ENCODE assay signal across 14 mouse cellular contexts in the genomic region with DNA sequence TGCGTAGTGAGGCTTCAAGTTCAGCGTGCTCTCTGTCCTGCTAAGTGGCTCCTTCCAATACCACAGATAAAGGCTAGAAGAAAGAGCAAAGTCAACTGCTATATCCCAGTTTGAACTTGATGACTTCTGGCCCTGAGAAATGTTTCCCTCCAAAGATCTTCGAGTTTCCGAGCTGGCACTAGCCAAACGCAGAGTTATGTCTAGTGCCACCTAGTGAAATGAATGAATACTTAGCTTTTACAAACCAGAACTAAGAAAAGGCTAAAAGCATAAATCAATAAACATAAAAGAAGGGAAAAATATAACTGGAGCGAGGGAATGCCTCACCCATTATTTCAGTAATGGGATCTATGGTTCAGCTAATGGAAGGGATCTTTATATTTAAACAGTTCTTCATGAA.
A peak's percentile ranks its signal among the peaks of the same experiment; 100 is the strongest.
DNase-seq lines count a peak whose midpoint lies in the region; ATAC-seq and TF ChIP-seq lines count a peak whose summit lies in the region.
"Had no signal": no experiment of that assay in that cellular context is flagged by ENCODE, and none has a peak within 500 bp of the region (broad histone marks: within the 10 kb centered on the region; RNA-seq: fewer than 3 reads in every experiment).

No protein-coding gene starts in this region.

- no peaks in the 10 kb centered on the region for H3K79me2 ChIP-seq in liver, adult 2 months (ENCODE audit: control insufficient read depth, insufficient read depth, low read length)

- no peaks in the 10 kb centered on the region for H3K36me3 ChIP-seq in heart, postnatal 0 days (replicated peaks; ENCODE audit: control insufficient read depth, insufficient read depth, low read length)
- H3K36me3 ChIP-seq in heart, embryonic 11.5 days (ENCODE audit: control insufficient read depth, insufficient read depth, low read length): no peaks in the 10 kb centered on the region
- H3K36me3 ChIP-seq in liver, adult 2 months (ENCODE audit: control insufficient read depth, insufficient read depth, low read length): no peaks in the 10 kb centered on the region
- no peaks in the 10 kb centered on the region for H3K36me3 ChIP-seq in limb, embryonic 14.5 days (ENCODE audit: control insufficient read depth, insufficient read depth, low read length)
- H3K36me3 ChIP-seq: G1E; liver, embryonic 12.5 days; midbrain, embryonic 12.5 days had no signal

- H3K27ac ChIP-seq in heart, postnatal 0 days (ENCODE audit: low read depth): no peak overlapping the region
- no peak overlapping the region for H3K27ac ChIP-seq in heart, embryonic 11.5 days (ENCODE audit: low read depth, low read length)
- no peak overlapping the region for H3K27ac ChIP-seq in liver, adult 2 months (replicated peaks; ENCODE audit: insufficient read depth, low read depth, low read length)
- H3K27ac ChIP-seq in limb, embryonic 14.5 days (replicated peaks; ENCODE audit: low read depth, low read length): no peak overlapping the region
- H3K27ac ChIP-seq: liver, embryonic 12.5 days; midbrain, embryonic 12.5 days had no signal

- no peaks in the 10 kb centered on the region for H3K4me1 ChIP-seq in heart, postnatal 0 days (ENCODE audit: control insufficient read depth, insufficient read depth)
- H3K4me1 ChIP-seq in heart, embryonic 11.5 days (ENCODE audit: control insufficient read depth, insufficient read depth, low read length): no peaks in the 10 kb centered on the region
- H3K4me1 ChIP-seq in liver, adult 2 months (ENCODE audit: control insufficient read depth, insufficient read depth, low read length): no peaks in the 10 kb centered on the region
- peaks cover 8% of the 10 kb centered on the region; the same call in 1 of the 2 replicates for H3K4me1 ChIP-seq in limb, embryonic 14.5 days (ENCODE audit: control insufficient read depth, insufficient read depth, low read length)
- H3K4me1 ChIP-seq: liver, embryonic 12.5 days; midbrain, embryonic 12.5 days had no signal

- no peak for TF ChIP-seq EP300 in heart, postnatal 0 days (IDR thresholded peaks at IDR 0.05; ENCODE audit: low read depth)

- H3K9ac ChIP-seq in heart, postnatal 0 days (replicated peaks; ENCODE audit: low read depth, low read length): no peak overlapping the region
- no peak overlapping the region for H3K9ac ChIP-seq in heart, embryonic 11.5 days (ENCODE audit: low read depth, low read length)
- H3K9ac ChIP-seq in liver, adult 2 months (ENCODE audit: low read depth, low read length): no peak overlapping the region
- H3K9ac ChIP-seq in limb, embryonic 14.5 days (ENCODE audit: low read depth, low read length, severe bottlenecking): no peak overlapping the region
- H3K9ac ChIP-seq: liver, embryonic 12.5 days; midbrain, embryonic 12.5 days had no signal

- no peak overlapping the region for H3K4me3 ChIP-seq in heart, postnatal 0 days (ENCODE audit: low read depth, low read length)
- H3K4me3 ChIP-seq in heart, embryonic 11.5 days (ENCODE audit: low read depth, low read length): no peak overlapping the region
- H3K4me3 ChIP-seq in liver, adult 2 months (ENCODE audit: insufficient read depth, low read depth, low read length): no peak overlapping the region
- no peak overlapping the region for H3K4me3 ChIP-seq in limb, embryonic 14.5 days (replicated peaks; ENCODE audit: low read length)
- H3K4me3 ChIP-seq: liver, embryonic 12.5 days; midbrain, embryonic 12.5 days had no signal

- no peaks in the 10 kb centered on the region for H3K9me3 ChIP-seq in heart, postnatal 0 days (replicated peaks; ENCODE audit: control insufficient read depth, low read length)
- no peaks in the 10 kb centered on the region for H3K9me3 ChIP-seq in heart, embryonic 11.5 days (replicated peaks; ENCODE audit: control insufficient read depth, low read length)
- H3K9me3 ChIP-seq in limb, embryonic 14.5 days (ENCODE audit: control insufficient read depth, low read length): no peaks in the 10 kb centered on the region
- H3K9me3 ChIP-seq: liver, embryonic 12.5 days; midbrain, embryonic 12.5 days had no signal

- ATAC-seq in heart, postnatal 0 days (ENCODE audit: insufficient read depth, low read depth): no peak
- no peak for ATAC-seq in heart, embryonic 11.5 days (replicated peaks; ENCODE audit: insufficient number of reproducible peaks, low FRiP score, low TSS enrichment)
- no peak for ATAC-seq in limb, embryonic 14.5 days (ENCODE audit: low FRiP score, low read depth)
- ATAC-seq: liver, embryonic 12.5 days had no signal

- TF ChIP-seq CTCF in heart, postnatal 0 days (IDR thresholded peaks at IDR 0.05; ENCODE audit: low read depth): peak; percentile 69
- no peak for TF ChIP-seq CTCF in liver, adult 2 months (IDR thresholded peaks at IDR 0.05; ENCODE audit: low read depth, low read length)

- 28% methylated on average over 6 of the region's 6 CpGs for WGBS in heart, postnatal 0 days
- WGBS in heart, embryonic 11.5 days (ENCODE audit: insufficient replicate concordance): 45% methylated on average over 6 of the region's 6 CpGs
- WGBS in liver, adult 2 months: 36% methylated on average over 6 of the region's 6 CpGs
- WGBS in limb, embryonic 14.5 days: 44% methylated on average over 6 of the region's 6 CpGs

- no peaks in the 10 kb centered on the region for H3K27me3 ChIP-seq in heart, postnatal 0 days (ENCODE audit: control insufficient read depth, insufficient read depth, low read length)
- H3K27me3 ChIP-seq in heart, embryonic 11.5 days (ENCODE audit: control insufficient read depth, insufficient read depth, low read length): no peaks in the 10 kb centered on the region
- H3K27me3 ChIP-seq in liver, adult 2 months (ENCODE audit: control insufficient read depth, insufficient read depth, low read length): no peaks in the 10 kb centered on the region
- H3K27me3 ChIP-seq in limb, embryonic 14.5 days (ENCODE audit: control insufficient read depth, insufficient read depth, low read length): no peaks in the 10 kb centered on the region
- H3K27me3 ChIP-seq: liver, embryonic 12.5 days; midbrain, embryonic 12.5 days had no signal

- no peak for TF ChIP-seq POLR2A in liver, adult 2 months (IDR thresholded peaks at IDR 0.05; ENCODE audit: extremely low read depth, insufficient read depth, low read length)
- no peak for TF ChIP-seq POLR2A in limb, embryonic 14.5 days (IDR thresholded peaks at IDR 0.05; ENCODE audit: borderline replicate concordance, extremely low read depth, insufficient read depth, insufficient read length)

- H3K4me2 ChIP-seq in heart, postnatal 0 days (ENCODE audit: low read depth, low read length): no peak overlapping the region
- no peak overlapping the region for H3K4me2 ChIP-seq in heart, embryonic 11.5 days
- H3K4me2 ChIP-seq in limb, embryonic 14.5 days (replicated peaks; ENCODE audit: low read depth, low read length, severe bottlenecking): no peak overlapping the region
- H3K4me2 ChIP-seq: liver, embryonic 12.5 days; midbrain, embryonic 12.5 days had no signal

- peak; percentile 43 for DNase-seq in heart, postnatal 0 days (ENCODE audit: low spot score)
- peak; percentile 13 for DNase-seq in liver, adult 2 months (ENCODE audit: extremely low read depth, low read depth, low spot score)
- DNase-seq in liver: no peak
- DNase-seq in adipocyte (ENCODE audit: low spot score): peak; percentile 56
- DNase-seq in limb, embryonic 14.5 days (ENCODE audit: low spot score): peak; percentile 61
- no peak for DNase-seq in spleen, adult 12 weeks (ENCODE audit: low spot score)
- DNase-seq: adrenal gland, postnatal 25 days; heart, adult 11 months; spleen, adult 18-20 months; thymus, postnatal 14 days had no signal

Comparison
In these comparisons a context has a peak if more than half of its experiments do, and no peak if none do; other contexts are left out.
1. DNase-seq: peak in heart, postnatal 0 days (single experiment), liver, adult 2 months (single experiment), adipocyte (single experiment) and limb, embryonic 14.5 days (single experiment); none in liver (single experiment) and spleen, adult 12 weeks (single experiment).